Mouse (Mus musculus): ENCODE data around the gene Rere. TPM values are rescaled to one million over a fixed set of nuclear protein-coding genes. Genes with fewer than 3 reads are reported as not detected.

Gene Rere
- total and polyA plus RNA-seq, 3 experiments: 4.1 to 31.8 TPM; not detected in 1

DNA sequence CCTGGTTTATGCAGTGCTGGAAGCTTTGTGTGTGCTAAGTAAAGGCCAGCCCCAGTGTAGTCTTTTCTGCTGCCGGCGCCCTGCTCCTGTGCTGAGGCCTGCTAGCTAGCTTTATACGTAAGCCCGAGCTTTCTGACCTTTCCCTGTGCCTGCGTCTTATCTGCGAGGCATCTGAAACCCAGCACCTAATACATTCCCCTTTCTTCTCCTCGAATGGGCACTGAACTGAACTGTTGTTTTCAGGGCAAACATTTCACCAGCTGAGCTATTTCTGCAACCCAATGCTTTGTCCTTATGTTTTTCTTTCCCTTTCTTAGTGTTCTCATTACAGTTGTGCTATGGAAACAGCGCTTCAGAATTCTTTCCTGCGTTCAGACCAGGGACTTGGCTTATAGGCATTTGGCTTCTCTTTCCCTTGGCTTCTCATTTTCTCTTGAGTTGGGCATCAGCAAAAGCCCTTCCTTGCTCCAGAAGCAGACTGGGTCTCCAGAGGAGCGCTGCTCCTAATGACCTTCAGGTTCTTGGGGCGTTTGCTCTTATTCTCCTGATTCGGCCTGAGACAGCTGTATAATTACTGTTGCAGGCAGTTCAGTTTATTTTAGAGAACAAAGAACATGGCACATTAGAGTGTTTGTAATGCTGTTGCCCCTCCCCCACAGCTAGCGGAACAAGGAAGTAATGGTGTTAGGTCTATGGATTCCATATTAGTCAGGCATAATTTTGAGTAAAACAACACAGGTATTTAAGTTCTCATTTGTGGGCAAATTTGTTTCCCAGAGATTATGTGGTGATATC lies 115.6 kb downstream of the Rere start:
- Histone ChIP-seq H3K79me2 (ENCODE audit: control insufficient read depth, insufficient read depth, low read length, poor library complexity) (0 out of 2 replicates have a peak, but pooled peaks cover 2% of the 10 kb centered on the region), H3K4me1 (ENCODE audit: control insufficient read depth in 1 of 2, insufficient read depth in 2 of 2, low read length in 2 of 2) (peaks cover 1 to 7% of the 10 kb centered on the region in 2 experiments; a peak in 2 of 4 replicates), H3K36me3 (ENCODE audit: control insufficient read depth in 1 of 2, insufficient read depth in 2 of 2, low read length in 2 of 2) (peaks cover 0 to 7% of the 10 kb centered on the region in 2 experiments; a peak in 2 of 4 replicates), H3K9me3 (replicated peaks; ENCODE audit: insufficient read depth, low read length) (no peaks in the 10 kb centered on the region), H3K4me3 (ENCODE audit: control insufficient read depth in 1 of 2, insufficient read depth in 1 of 2, low read depth in 2 of 2, low read length in 2 of 2) (no peak overlapping the region), H3K27ac (ENCODE audit: control insufficient read depth, low read depth, low read length) (no peak overlapping the region), H3K9ac (ENCODE audit: control insufficient read depth, low read depth, low read length, poor library complexity, severe bottlenecking) (no peak overlapping the region), H3K27me3 (ENCODE audit: control insufficient read depth in 1 of 2, insufficient read depth in 2 of 2, low read length in 2 of 2) (no peaks in the 10 kb centered on the region)
- TF ChIP-seq SIN3A (IDR thresholded peaks at IDR 0.05; ENCODE audit: low read length): no peak
- TF ChIP-seq MYB (IDR thresholded peaks at IDR 0.05; ENCODE audit: low read depth, low read length): no peak
- TF ChIP-seq ELF1 (IDR thresholded peaks at IDR 0.05; ENCODE audit: low read depth, low read length): 0 out of 2 replicates have a peak, but pooled peaks have one; percentile 27
- TF ChIP-seq MXI1 (IDR thresholded peaks at IDR 0.05; ENCODE audit: low read depth, low read length): no peak
- DNase-seq (ENCODE audit: low read depth, low spot score): peak; percentile 63

DNA sequence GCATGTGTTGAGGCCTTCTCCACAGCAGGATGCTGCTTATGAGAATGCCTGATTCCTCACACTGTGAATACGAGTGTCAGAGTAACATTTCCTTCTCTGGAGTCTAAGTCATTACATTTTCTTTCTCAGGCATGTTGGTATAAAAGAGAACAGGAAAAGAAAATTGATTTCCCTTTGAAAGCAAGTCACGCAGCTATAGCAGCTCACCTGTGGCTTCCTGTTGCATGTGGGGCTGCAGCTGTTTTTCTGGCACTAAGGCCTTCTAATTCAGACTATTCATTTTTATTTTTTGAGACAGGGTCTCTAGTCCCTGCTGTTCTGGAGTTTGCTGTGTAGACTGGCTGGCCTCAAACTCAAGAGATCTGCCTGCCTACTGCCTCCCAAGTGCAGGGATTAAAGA lies 117.6 kb downstream of the Rere start:
- H3K4me1 ChIP-seq (ENCODE audit: control insufficient read depth in 1 of 2, insufficient read depth in 2 of 2, low read length in 2 of 2): peaks cover 0 to 7% of the 10 kb centered on the region in 2 experiments; a peak in 2 of 4 replicates
- H3K27me3 ChIP-seq (ENCODE audit: control insufficient read depth in 1 of 2, insufficient read depth in 2 of 2, low read length in 2 of 2): no peaks in the 10 kb centered on the region
- no peak overlapping the region for H3K27ac ChIP-seq (ENCODE audit: control insufficient read depth, low read depth, low read length)
- no peak for TF ChIP-seq CHD1 (IDR thresholded peaks at IDR 0.05; ENCODE audit: low read depth, low read length)
- TF ChIP-seq POLR2A (IDR thresholded peaks at IDR 0.05; ENCODE audit: control insufficient read depth in 1 of 2, insufficient read depth in 1 of 2, low read depth in 1 of 2, low read length in 2 of 2, poor library complexity in 1 of 2): no peak
- no peak for TF ChIP-seq EP300 (IDR thresholded peaks at IDR 0.05; ENCODE audit: low read depth in 1 of 2, low read length in 2 of 2)
- H3K36me3 ChIP-seq (ENCODE audit: control insufficient read depth in 1 of 2, insufficient read depth in 2 of 2, low read length in 2 of 2): peaks cover 0 to 7% of the 10 kb centered on the region in 2 experiments; a peak in 2 of 4 replicates
- 0 out of 2 replicates have a peak, but pooled peaks cover 2% of the 10 kb centered on the region for H3K79me2 ChIP-seq (ENCODE audit: control insufficient read depth, insufficient read depth, low read length, poor library complexity)
- H3K4me3 ChIP-seq (ENCODE audit: control insufficient read depth in 1 of 2, insufficient read depth in 1 of 2, low read depth in 2 of 2, low read length in 2 of 2): no peak overlapping the region
- DNase-seq (ENCODE audit: low read depth, low spot score): no peak
- no peaks in the 10 kb centered on the region for H3K9me3 ChIP-seq (replicated peaks; ENCODE audit: insufficient read depth, low read length)
- H3K9ac ChIP-seq (ENCODE audit: control insufficient read depth, low read depth, low read length, poor library complexity, severe bottlenecking): no peak overlapping the region

DNA sequence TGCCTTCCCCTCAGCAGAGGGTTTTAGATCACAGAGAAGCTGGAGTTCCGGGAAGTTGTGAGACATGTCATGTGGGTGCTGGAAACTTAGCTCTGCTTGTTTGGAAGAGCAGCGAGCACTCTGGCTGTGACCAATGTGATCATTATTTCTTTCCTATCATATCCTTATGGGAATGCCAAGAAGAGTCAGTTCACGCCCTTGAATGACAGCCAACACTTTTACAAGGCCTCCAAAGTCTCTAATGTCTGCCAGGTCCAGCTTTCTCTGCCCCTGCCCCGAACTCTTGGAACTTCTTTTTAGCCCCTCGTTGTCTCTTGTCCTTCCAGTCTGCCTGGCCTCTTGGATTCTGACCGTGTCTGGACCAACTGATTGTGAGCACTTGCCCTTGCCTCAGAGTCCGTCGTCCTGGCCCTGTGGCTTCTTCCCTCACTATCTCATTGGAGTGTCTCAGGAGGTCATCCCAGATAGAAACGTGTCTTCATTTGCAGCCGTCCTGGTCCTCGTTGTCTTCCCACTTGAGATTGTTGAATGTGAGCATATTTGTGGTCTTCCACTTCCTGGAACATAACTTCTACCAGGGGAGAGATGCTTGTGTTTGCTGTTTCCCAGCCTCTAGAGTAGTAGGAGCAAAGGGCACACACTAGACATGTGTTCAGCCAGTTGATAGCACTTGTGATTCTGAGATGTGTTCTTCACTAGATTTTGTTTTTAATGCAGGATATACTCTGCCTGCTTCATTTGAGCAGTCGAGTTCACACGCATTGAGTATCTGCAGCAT lies 120.6 kb downstream of the Rere start:
- Histone ChIP-seq H3K9ac (ENCODE audit: control insufficient read depth, low read depth, low read length, poor library complexity, severe bottlenecking) (no peak overlapping the region), H3K79me2 (ENCODE audit: control insufficient read depth, insufficient read depth, low read length, poor library complexity) (peaks cover 4% of the 10 kb centered on the region; the same call in 1 of the 2 replicates), H3K27ac (ENCODE audit: control insufficient read depth, low read depth, low read length) (no peak overlapping the region), H3K27me3 (ENCODE audit: control insufficient read depth in 1 of 2, insufficient read depth in 2 of 2, low read length in 2 of 2) (no peaks in the 10 kb centered on the region), H3K36me3 (ENCODE audit: control insufficient read depth in 1 of 2, insufficient read depth in 2 of 2, low read length in 2 of 2) (peaks cover 0 to 5% of the 10 kb centered on the region in 2 experiments; a peak in 3 of 4 replicates), H3K4me3 (ENCODE audit: control insufficient read depth in 1 of 2, insufficient read depth in 1 of 2, low read depth in 2 of 2, low read length in 2 of 2) (no peak overlapping the region), H3K4me1 (ENCODE audit: control insufficient read depth in 1 of 2, insufficient read depth in 2 of 2, low read length in 2 of 2) (peaks cover 0 to 3% of the 10 kb centered on the region in 2 experiments; a peak in 2 of 4 replicates), H3K9me3 (replicated peaks; ENCODE audit: insufficient read depth, low read length) (no peaks in the 10 kb centered on the region)
- TF ChIP-seq EP300 (IDR thresholded peaks at IDR 0.05; ENCODE audit: low read depth in 1 of 2, low read length in 2 of 2) (no peak), GABPA (IDR thresholded peaks at IDR 0.05; ENCODE audit: low read depth, low read length) (no peak), USF1 (IDR thresholded peaks at IDR 0.05; ENCODE audit: low read depth, low read length) (no peak), ETS1 (IDR thresholded peaks at IDR 0.05; ENCODE audit: low read depth, low read length) (no peak), CHD1 (IDR thresholded peaks at IDR 0.05; ENCODE audit: low read depth, low read length) (no peak), ZC3H11A (IDR thresholded peaks at IDR 0.05; ENCODE audit: low read depth, low read length) (no peak), CHD2 (IDR thresholded peaks at IDR 0.05; ENCODE audit: low read length) (no peak), NRF1 (IDR thresholded peaks at IDR 0.05; ENCODE audit: insufficient read depth, low read depth, low read length, poor library complexity, severe bottlenecking) (no peak), JUND (IDR thresholded peaks at IDR 0.05; ENCODE audit: low read depth, low read length) (no peak), ZMIZ1 (IDR thresholded peaks at IDR 0.05; ENCODE audit: low read depth, low read length) (no peak)
- no peak for DNase-seq (ENCODE audit: low read depth, low spot score)

Data from MEL (cell line).